Mouse (Mus musculus): ENCODE results near the gene Atmin.

The Atmin gene

GRCm38 (mm10) chr8:116943161-116943554, at the start of gene Atmin:
Atmin (plus strand) TSS chr8:116943393.
- in situ Hi-C loops (cut with MboI, MseI) = loop anchor here (5.0 kb wide), 1 partner anchor 34 kb away; the partner anchor contains the start of gene 1700030J22Rik (in 2 of the 2)

DNA sequence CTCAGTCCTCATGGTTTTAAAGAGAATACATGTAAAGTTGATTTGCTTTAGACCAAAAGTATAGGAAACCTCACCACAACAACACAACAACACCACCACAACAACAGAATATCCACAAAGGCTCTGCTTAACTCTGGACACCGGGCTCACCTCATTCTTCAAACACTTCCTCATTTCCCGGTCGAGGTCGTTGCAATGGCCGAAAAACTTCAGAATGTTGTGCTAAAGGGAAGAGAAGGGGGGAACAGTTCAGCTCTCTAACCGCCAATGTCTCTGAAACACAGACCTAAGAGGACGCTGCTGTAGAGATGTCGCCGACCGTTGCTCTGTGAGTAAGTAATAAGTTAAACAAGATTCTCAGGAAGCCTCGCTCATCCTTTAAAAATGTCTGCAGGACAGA, 49.3 kb upstream of the Atmin start:
- in situ Hi-C loops (cut with MboI, MseI) = no loop called here

DNA sequence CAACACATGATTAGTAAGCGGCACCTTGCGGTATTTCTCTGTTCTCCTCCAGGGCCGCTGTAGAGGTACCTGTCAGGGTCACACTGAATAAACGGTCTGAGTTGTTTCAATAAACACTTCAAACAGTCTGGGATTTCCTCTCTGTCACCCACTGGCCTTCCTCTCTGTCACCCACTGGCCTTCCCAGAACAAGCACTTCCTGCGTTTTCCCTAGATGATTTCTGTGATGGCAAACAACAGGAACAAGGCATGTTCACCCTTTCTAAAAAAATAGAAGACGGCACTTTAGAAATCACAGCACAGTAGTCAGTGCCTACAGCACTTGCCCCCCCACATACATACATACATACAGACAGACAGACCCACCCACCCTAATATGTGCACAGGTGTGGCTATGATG, 47.7 kb upstream of the Atmin start:
- in situ Hi-C loops (cut with MboI, MseI) = no loop called here

GRCm38 (mm10) chr8:116904736-116905135, 38.5 kb upstream of the Atmin start:
- in situ Hi-C loops (cut with MboI, MseI) = loop anchor here in 1 of 2 experiments (25.0 kb wide), 1 partner anchor 883 kb away; no protein-coding TSS in a partner anchor

- in situ Hi-C loops (cut with MboI, MseI) = loop anchor here in 1 of 2 experiments (25.0 kb wide), 1 partner anchor 882 kb away; no protein-coding TSS in a partner anchor
These were observed 37.9 kb upstream of the Atmin start for GRCm38 (mm10) chr8:116905252-116905651.

DNA sequence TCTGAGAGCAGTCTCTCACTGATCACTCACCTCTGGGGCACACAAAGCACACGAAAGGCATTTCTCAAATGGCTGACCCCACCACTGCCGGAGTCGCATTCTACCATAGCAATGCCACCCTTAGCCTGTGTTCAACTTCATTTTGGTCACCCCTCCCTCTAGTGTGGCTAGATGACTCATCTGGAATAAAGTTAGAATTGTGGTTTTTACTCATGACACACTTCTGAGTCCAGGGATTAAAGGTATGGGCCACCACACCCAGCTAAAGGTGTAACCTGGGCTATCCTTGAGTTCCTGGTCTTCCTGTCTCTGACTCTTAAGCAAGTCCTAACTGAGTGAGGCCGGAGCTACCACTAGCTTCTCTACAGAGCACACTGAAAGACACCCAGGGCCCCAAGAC, 37.4 kb upstream of the Atmin start:
- in situ Hi-C loops (cut with MboI, MseI) = loop anchor here in 1 of 2 experiments (25.0 kb wide), 1 partner anchor 881 kb away; no protein-coding TSS in a partner anchor

DNA sequence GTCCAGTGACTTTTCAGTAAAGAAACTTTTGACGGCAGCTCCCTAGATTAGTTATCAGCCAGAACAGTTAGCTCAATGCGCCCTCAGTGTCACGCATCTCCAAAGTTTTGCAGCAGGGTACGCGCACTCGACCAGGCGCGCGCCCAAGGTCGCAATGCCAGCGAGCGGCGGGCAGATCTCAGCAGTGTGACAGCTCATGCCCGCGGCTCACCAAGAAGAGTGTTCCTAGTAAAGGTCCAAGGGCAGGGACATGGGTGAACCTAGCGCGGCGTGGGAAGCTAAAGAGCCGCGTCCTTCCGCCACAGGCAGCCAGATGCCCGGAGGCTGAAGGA, 22.2 kb upstream of the Atmin start:
- in situ Hi-C loops (cut with MboI, MseI) = loop anchor here in 1 of 2 experiments (25.0 kb wide), 1 partner anchor 866 kb away; no protein-coding TSS in a partner anchor

DNA sequence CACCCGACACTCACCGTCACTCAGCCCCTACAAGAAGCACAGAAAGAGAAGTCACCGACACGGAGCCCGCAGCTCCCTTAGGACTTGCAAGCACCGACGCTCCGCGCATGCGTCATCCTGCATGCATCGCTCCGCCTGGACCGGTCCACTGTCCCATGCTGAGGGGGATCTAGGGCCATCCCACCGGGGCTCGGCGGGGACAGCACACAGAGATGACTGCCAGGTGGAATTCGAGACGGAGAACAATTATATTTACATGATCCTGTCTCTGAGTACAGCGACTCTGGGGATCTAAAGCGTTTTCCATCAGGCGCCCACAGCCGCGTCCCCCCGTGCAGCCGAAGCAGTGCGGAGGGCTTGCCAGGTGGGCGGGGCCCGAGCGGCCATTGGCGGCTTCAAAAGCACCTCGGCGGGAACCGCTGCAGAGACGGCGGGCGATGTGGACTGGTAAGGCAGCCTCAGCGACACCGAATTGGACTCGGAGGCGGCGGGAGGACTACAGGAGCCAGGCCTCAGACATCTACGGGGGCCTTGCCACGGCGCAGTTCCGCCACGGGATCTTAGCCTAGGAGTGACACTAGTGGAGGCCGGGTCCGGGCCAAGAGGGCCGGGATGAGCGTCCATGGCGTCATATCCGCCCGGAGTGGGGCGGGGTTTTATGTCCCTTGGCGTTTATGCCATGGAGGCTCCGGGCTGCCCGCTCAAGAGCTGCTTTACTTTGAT, 21.7 kb upstream of the Atmin start, which contains the start of the genes Cmc2 and Cenpn:
TSS of gene Cmc2 (minus strand) at position 119 of the 723 bp plus-strand sequence.
TSS of gene Cenpn (plus strand) at position 394 of the 723 bp plus-strand sequence.
- in situ Hi-C loops (cut with MboI, MseI) = loop anchor here in 1 of 2 experiments (25.0 kb wide), 1 partner anchor 866 kb away; no protein-coding TSS in a partner anchor

- in situ Hi-C loops (cut with MboI, MseI) = loop anchor here in 1 of 2 experiments (25.0 kb wide), 1 partner anchor 865 kb away; no protein-coding TSS in a partner anchor
These were observed 21.0 kb upstream of the Atmin start for GRCm38 (mm10) chr8:116922060-116922757.

DNA sequence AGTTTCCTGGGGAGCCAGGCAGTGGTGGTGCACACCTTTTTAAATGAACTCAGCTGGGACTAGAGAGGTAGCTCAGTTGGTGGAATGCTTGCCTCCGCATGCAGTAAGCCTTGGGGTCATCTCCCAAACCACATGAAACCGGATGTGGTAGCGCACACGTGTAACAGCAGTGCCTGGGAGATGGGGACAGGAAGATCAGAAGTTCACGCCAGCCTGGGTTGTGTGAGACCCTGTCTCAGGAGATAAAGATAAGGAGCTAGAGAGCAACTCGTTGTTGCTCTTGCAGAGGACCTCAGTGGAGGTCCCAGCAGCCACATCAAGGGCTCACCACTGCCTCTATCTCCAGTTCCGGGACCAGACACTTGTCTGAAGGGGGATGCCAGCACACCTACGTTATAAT, 19.7 kb upstream of the Atmin start:
- in situ Hi-C loops (cut with MboI, MseI) = loop anchor here in 1 of 2 experiments (25.0 kb wide), 1 partner anchor 864 kb away; no protein-coding TSS in a partner anchor

DNA sequence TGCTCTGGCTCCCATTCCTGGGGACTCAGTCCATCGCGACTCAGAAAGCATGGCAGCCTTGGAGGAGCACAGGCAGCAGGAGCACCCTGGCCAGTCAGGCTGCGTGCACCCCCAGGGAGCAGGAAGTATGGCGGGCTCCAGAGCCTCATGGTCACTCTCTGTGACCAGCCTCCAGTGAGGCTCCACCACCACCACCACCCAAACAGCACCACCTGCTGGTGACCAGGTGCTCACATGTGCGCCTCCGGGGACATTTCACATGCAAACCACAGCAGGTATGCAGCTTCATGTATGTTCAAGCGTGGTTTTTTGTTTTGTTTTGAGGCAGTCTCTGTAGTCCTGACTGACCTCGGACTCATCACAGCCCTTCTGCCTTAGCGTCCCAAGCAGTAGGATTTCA, 15.3 kb upstream of the Atmin start:
- in situ Hi-C loops (cut with MboI, MseI) = no loop called here

- in situ Hi-C loops (cut with MboI, MseI) = no loop called here
These were observed 14.6 kb upstream of the Atmin start for GRCm38 (mm10) chr8:116928588-116928987.

- in situ Hi-C loops (cut with MboI, MseI) = no loop called here
These were observed 8.2 kb upstream of the Atmin start for GRCm38 (mm10) chr8:116934976-116935375.

GRCm38 (mm10) chr8:116935506-116935905, 7.7 kb upstream of the Atmin start:
- in situ Hi-C loops (cut with MboI, MseI) = no loop called here

- in situ Hi-C loops (cut with MboI, MseI) = loop anchor here (5.0 kb wide), 1 partner anchor 35 kb away; the partner anchor contains the start of gene 1700030J22Rik (in 2 of the 2)
These were observed 722 bp upstream of the Atmin start for GRCm38 (mm10) chr8:116942284-116943058.

GRCm38 (mm10) chr8:116943555-116944384, 577 bp downstream of the Atmin start:
- in situ Hi-C loops (cut with MboI, MseI) = loop anchor here (5.0 kb wide), 1 partner anchor 34 kb away; the partner anchor contains the start of gene 1700030J22Rik (in 2 of the 2)

DNA sequence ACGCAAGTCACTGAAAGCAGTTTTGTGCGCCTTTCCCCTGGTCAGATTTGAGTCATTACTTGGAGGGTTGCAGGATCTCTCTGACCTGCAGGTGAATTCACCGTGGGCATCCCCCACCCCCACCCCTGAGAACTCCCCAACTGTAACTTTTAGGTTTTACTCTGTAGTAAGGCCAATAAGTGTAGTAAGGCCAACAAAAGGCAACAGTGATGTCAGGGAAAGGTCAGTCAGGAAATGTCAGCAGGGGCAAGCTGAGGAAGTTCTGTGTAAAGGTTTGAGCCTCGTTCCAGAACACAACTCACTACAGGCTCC, 1.1 kb downstream of the Atmin start:
- in situ Hi-C loops (cut with MboI, MseI) = loop anchor here (5.0 kb wide), 1 partner anchor 33 kb away; the partner anchor contains the start of gene 1700030J22Rik (in 2 of the 2)

GRCm38 (mm10) chr8:116945169-116945910, 2.1 kb downstream of the Atmin start:
- in situ Hi-C loops (cut with MboI, MseI) = no loop called here

DNA sequence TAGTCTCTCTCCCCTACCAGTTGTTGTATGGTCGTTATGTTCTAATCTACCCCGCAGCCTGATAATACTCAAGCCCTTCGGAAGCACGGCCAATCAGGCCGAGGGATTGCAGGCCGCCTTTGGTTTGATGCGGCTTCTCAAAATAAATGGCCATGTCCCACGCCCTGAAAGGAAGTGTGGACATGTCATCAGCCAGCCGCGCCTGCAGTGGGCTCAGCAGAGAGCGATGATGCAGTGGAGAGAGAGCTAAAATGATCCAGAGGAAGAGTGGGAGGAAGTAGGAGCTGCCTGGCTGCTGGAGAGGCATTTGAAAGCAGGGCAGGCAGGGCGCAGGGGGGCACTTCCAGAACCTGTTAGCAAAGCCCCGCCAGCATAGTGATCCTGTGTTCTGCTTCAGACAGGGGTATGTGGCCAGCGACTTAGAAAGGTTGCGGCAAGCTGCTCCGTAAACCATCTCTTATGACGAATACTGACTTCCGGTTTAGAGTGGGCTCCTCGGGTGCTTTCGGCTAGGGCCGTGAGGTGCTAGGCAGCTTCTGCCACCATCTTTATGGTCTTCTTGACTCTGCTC, 3.2 kb downstream of the Atmin start:
- in situ Hi-C loops (cut with MboI, MseI) = no loop called here
